Mouse (Mus musculus) liver, embryonic 11.5 days (tissue): ENCODE measurements around the gene Src. TPM values are rescaled to one million over a fixed set of nuclear protein-coding genes. Genes with fewer than 3 reads are reported as not detected.
"Not testable (repeated sequence)": the region's sequence is repeated elsewhere in the genome, so short reads cannot be mapped to it uniquely, and the experiment has no call there.

Experiments
- ATAC-seq: fragments of 200-750 bp; cut with Nextera tagmentation; replicated peaks from 2 replicates; pipeline ENCODE4 v1.8.0; 2017; ENCODE audit warnings: moderate number of reproducible peaks, mild to moderate bottlenecking, moderate TSS enrichment, moderate library complexity; ENCODE audit not compliant: low FRiP score
- DNase-seq: peaks from one replicate; pipeline ENCODE4 v3.0.0-alpha.2; 2017; ENCODE audit warnings: low spot score
- H3K27ac ChIP-seq: fragments of 300-500 bp; sonication (generic); 2 replicates; pipeline ENCODE4 v1.5.1; 2014; ENCODE audit warnings: mild to moderate bottlenecking, low read depth, low read length, control low read depth
- H3K27me3 ChIP-seq: fragments of 300-500 bp; sonication (generic); replicated peaks from 2 replicates; pipeline ENCODE4 v1.6.1; 2014; ENCODE audit warnings: low read length, mixed read lengths; ENCODE audit not compliant: control insufficient read depth, insufficient read depth
- H3K36me3 ChIP-seq: fragments of 300-500 bp; sonication (generic); 2 replicates; pipeline ENCODE4 v1.6.1; 2014; ENCODE audit warnings: mild to moderate bottlenecking, low read length, moderate library complexity, mixed read lengths; ENCODE audit not compliant: control insufficient read depth, insufficient read depth
- H3K4me1 ChIP-seq: fragments of 300-500 bp; sonication (generic); replicated peaks from 2 replicates; pipeline ENCODE4 v1.6.1; 2014; ENCODE audit warnings: low read length, mixed read lengths; ENCODE audit not compliant: control insufficient read depth, insufficient read depth
- H3K4me2 ChIP-seq: fragments of 300-500 bp; sonication (generic); 2 replicates; pipeline ENCODE4 v1.6.1; 2014; ENCODE audit warnings: mild to moderate bottlenecking, control low read depth, moderate library complexity
- H3K4me3 ChIP-seq: fragments of 300-500 bp; sonication (generic); 2 replicates; pipeline ENCODE4 v1.5.1; 2014; ENCODE audit warnings: low read depth, low read length, control low read depth
- H3K9ac ChIP-seq: fragments of 300-500 bp; sonication (generic); 2 replicates; pipeline ENCODE4 v1.6.1; 2014; ENCODE audit warnings: low read depth, low read length, control low read depth
- H3K9me3 ChIP-seq: fragments of 300-500 bp; sonication (generic); 2 replicates; pipeline ENCODE4 v1.6.1; 2016; ENCODE audit warnings: low read length, inconsistent platforms, mixed read lengths; ENCODE audit not compliant: control insufficient read depth
- WGBS: fragments of 180-500 bp; shearing (Covaris S2); extraction: QIAGEN DNeasy Blood & Tissue Kit; methylation state at CpG from one replicate; pipeline ENCODE4 v1.1.7; 2014; 5-methylcytosine and 5-hydroxymethylcytosine counted together
- polyA plus RNA-seq: library from polyadenylated mRNA; unstranded; fragments of >200 nt; fragmentation: Nextera tagmentation; extraction: Ambion mirVana; gene quantifications from 2 replicates; pipeline ENCODE4 v1.2.1, GENCODE M21; 2014

Gene Src
- polyA plus RNA-seq, 1 experiment from 2014 or later: 4.4 TPM

GRCm38 (mm10) chr2:157471737-157472136, 53.5 kb downstream of the Src start:
- DNase-seq (no peak), ATAC-seq (no peak)
- Histone ChIP-seq H3K27ac (peak overlapping the region; percentile 30; the same call in 1 of the 2 replicates), H3K27me3 (no peaks in the 10 kb centered on the region), H3K36me3 (peaks cover 11% of the 10 kb centered on the region; the same call in 1 of the 2 replicates), H3K4me3 (no peak overlapping the region), H3K4me1 (peaks cover 11% of the 10 kb centered on the region), H3K4me2 (no peak overlapping the region), H3K9ac (no peak overlapping the region), H3K9me3 (no peaks in the 10 kb centered on the region)
- WGBS: 64% methylated on average over 6 of the region's 6 CpGs

- Histone ChIP-seq H3K36me3 (peaks cover 9% of the 10 kb centered on the region; the same call in 1 of the 2 replicates), H3K27ac (no peak overlapping the region), H3K4me1 (peaks cover 11% of the 10 kb centered on the region), H3K4me2 (no peak overlapping the region), H3K9ac (no peak overlapping the region), H3K4me3 (no peak overlapping the region), H3K9me3 (no peaks in the 10 kb centered on the region), H3K27me3 (no peaks in the 10 kb centered on the region)
- no peak for ATAC-seq
- DNase-seq: no peak
- WGBS: 56% methylated on average over 4 of the region's 4 CpGs
Observed at GRCm38 (mm10) chr2:157472469-157472868, 54.2 kb downstream of the Src start.

GRCm38 (mm10) chr2:157474269-157474729, 56.1 kb downstream of the Src start:
- Histone ChIP-seq H3K4me1 (peaks cover 11% of the 10 kb centered on the region), H3K27ac (peak overlapping the region; percentile 41), H3K27me3 (no peaks in the 10 kb centered on the region), H3K36me3 (peaks cover 6% of the 10 kb centered on the region; the same call in 1 of the 2 replicates), H3K4me3 (no peak overlapping the region), H3K4me2 (no peak overlapping the region), H3K9me3 (no peaks in the 10 kb centered on the region), H3K9ac (no peak overlapping the region)
- 28% methylated on average over 6 of the region's 6 CpGs for WGBS
- ATAC-seq (no peak), DNase-seq (no peak)

DNA sequence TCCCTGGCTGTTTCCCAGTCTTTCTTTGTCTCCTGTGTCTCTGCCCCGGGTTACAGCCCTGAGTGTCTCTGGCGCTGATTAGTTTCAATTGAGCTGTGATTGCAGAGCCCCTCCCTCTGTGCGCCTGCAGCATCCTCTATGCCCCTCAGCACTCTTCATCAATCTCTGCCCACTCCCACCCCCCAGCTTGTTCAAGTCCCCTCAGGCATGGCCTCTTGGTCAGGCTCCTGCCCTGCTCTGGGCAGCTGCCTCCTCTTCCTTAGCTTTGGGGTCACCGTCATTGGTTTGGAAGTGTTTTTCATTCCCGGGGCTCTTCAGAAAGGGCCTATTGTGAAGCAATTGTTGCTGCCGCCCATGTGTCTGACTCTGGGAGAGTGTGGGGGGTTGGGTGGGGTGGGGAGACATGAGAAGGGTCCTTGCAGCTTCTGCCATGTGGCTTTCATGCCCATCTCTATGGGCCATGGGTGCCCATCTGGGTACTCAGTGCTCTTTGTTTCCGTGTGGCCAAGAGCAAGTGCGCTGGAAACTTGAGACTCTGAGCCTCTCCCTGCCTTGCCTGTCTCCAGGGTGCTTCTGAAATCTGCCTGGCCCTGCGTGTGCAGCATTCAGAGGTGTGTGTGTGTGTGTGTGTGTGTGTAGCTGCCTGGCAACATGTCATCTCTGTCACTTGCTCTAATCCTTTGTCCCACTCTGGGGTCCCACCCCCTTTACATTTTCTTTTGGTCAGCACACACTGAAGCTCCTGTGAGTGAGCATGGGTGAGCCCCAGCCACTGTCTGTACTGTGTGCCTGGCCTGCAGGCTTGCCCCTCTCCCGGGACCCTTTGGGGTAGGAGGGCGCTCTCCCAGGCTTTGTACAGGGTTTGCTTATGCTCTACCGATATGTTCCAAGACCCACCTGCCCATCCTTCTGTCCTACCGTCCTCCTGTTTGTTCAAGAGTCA, 57.5 kb downstream of the Src start:
- H3K4me1 ChIP-seq: peaks cover 19% of the 10 kb centered on the region
- no peak for DNase-seq

DNA sequence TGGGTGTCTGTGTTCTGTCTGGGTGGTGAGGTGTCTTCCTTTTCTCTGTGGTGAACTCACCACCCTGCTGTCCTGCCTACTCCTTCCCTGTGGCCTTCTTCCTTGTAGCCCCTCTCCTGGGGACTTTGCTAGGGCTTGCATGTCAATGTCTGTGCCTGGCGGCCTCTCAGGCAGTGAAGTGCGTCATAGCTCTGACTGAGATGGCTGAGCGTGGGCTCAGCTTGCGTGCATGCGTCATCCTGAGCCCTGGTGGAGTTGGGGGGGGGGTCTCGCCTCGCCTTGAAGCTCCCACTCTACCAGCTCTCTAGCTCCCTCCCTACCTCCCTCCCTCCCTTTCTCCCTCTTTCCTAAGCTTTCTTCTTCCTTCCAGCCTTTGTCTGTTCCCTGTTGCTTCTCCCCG, 60.4 kb downstream of the Src start:
- no peak for ATAC-seq
- H3K4me1 ChIP-seq: peaks cover 22% of the 10 kb centered on the region
- no peaks in the 10 kb centered on the region for H3K27me3 ChIP-seq
- no peaks in the 10 kb centered on the region for H3K36me3 ChIP-seq
- H3K9me3 ChIP-seq: no peaks in the 10 kb centered on the region
- 66% methylated on average over 8 of the region's 8 CpGs for WGBS
- H3K4me3 ChIP-seq: no peak overlapping the region
- no peak overlapping the region for H3K4me2 ChIP-seq
- no peak overlapping the region for H3K27ac ChIP-seq
- DNase-seq: no peak
- no peak overlapping the region for H3K9ac ChIP-seq

More for the DNA sequence above, 57.5 kb downstream of the Src start:
- no peak for ATAC-seq
- WGBS: 42% methylated on average over 13 of the region's 13 CpGs
- Histone ChIP-seq H3K4me2 (no peak overlapping the region), H3K9ac (no peak overlapping the region), H3K4me3 (no peak overlapping the region), H3K27me3 (no peaks in the 10 kb centered on the region), H3K36me3 (no peaks in the 10 kb centered on the region), H3K9me3 (no peaks in the 10 kb centered on the region), H3K27ac (no peak overlapping the region)

DNA sequence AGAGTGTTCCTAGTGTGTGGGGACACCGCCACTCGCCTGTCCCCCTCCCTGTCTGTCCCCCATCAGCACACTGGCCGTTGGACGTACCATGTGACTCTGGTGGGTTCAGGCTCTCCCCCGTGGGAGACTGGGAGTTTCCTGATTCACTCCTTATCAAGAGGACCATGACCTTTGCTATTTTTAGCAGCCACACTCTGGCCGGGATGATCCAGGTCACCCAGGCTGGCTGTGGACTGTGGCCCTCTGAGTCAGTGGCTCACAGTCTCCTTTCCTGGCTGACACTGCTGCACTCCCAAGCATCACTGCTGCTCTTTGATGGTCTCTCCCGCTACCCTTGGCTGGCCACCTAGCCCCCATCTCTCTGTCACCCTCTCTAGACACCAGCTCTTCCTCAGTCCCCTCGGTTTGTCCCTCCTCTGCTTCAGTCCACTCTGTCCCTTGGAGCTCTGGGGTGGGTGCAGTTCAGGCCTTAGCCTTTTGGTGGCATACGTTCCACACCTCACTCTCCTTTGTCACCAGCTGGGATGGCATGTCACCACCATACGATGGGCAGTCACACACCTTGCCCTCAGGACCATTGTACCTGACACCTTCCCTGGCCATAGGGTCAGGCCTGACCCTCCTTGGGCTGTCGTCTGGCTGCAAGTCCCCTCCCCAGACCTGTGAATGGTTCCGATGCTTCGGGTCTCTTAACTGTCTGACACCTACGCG, 61.8 kb downstream of the Src start:
- Histone ChIP-seq H3K9ac (no peak overlapping the region), H3K4me3 (no peak overlapping the region), H3K36me3 (no peaks in the 10 kb centered on the region), H3K27me3 (no peaks in the 10 kb centered on the region), H3K4me1 (peaks cover 12% of the 10 kb centered on the region), H3K4me2 (no peak overlapping the region), H3K9me3 (no peaks in the 10 kb centered on the region), H3K27ac (no peak overlapping the region)
- no peak for DNase-seq
- peak; percentile 42 for ATAC-seq
- 40% methylated on average over 15 of the region's 15 CpGs for WGBS

GRCm38 (mm10) chr2:157482729-157483128, 64.5 kb downstream of the Src start:
- H3K9me3 ChIP-seq: no peaks in the 10 kb centered on the region
- H3K4me1 ChIP-seq: peaks cover 11% of the 10 kb centered on the region
- H3K27me3 ChIP-seq: no peaks in the 10 kb centered on the region
- H3K36me3 ChIP-seq: no peaks in the 10 kb centered on the region
- H3K27ac ChIP-seq: no peak overlapping the region
- no peak overlapping the region for H3K4me2 ChIP-seq
- no peak overlapping the region for H3K4me3 ChIP-seq
- 61% methylated on average over 12 of the region's 12 CpGs for WGBS
- no peak overlapping the region for H3K9ac ChIP-seq
- ATAC-seq (no peak), DNase-seq (no peak)

GRCm38 (mm10) chr2:157486559-157486958, 68.3 kb downstream of the Src start:
- ATAC-seq: not testable (repeated sequence)

More at GRCm38 (mm10) chr2:157486559-157486958, 68.3 kb downstream of the Src start:
- H3K27me3 ChIP-seq, H3K4me3 ChIP-seq, H3K4me2 ChIP-seq, DNase-seq, H3K9me3 ChIP-seq, H3K27ac ChIP-seq, H3K9ac ChIP-seq, H3K4me1 ChIP-seq, H3K36me3 ChIP-seq: not testable (repeated sequence)
- 85% methylated on average over 5 of the region's 5 CpGs for WGBS
